Mouse (Mus musculus) activated CD4-positive, CD25-positive, alpha-beta regulatory T cell, adult 4 months (primary cell): Measurements from ENCODE around the gene Borcs8. TPM values are rescaled to one million over a fixed set of nuclear protein-coding genes. Genes with fewer than 3 reads are reported as not detected.
A peak's percentile ranks its signal among the peaks of the same experiment; 100 is the strongest.

Source experiments
- ATAC-seq: one replicate; pipeline ENCODE4 v1.8.0; 2017
- polyA plus RNA-seq, 2 experiments: library from polyadenylated mRNA; unstranded; fragments of 100-300 nt; shearing (Covaris generic); gene quantifications; one replicate each; pipeline ENCODE4 v1.2.1; 2017

Gene Borcs8
- polyA plus RNA-seq, 2 experiments from 2014 or later = 98.5 to 112 TPM

GRCm38 (mm10) chr8:70134931-70135330 lies 4.4 kb upstream of the Borcs8 start:
- no peak for ATAC-seq

- ATAC-seq = no peak
These were observed 2.7 kb upstream of the Borcs8 start for GRCm38 (mm10) chr8:70136591-70136990.

GRCm38 (mm10) chr8:70137890-70138289 lies 1.4 kb upstream of the Borcs8 start:
- ATAC-seq = no peak

GRCm38 (mm10) chr8:70139981-70140380 lies 682 bp downstream of the Borcs8 start:
- no peak for ATAC-seq

- ATAC-seq = no peak
These were observed 8.6 kb downstream of the Borcs8 start for GRCm38 (mm10) chr8:70147678-70148607.

- ATAC-seq = no peak
These were observed 10.9 kb downstream of the Borcs8 start for GRCm38 (mm10) chr8:70150158-70150557.

GRCm38 (mm10) chr8:70152537-70153257 lies 13.4 kb downstream of the Borcs8 start:
- ATAC-seq = peak; percentile 97

GRCm38 (mm10) chr8:70157240-70157800 lies 18.0 kb downstream of the Borcs8 start:
- no peak for ATAC-seq

GRCm38 (mm10) chr8:70158069-70158853 lies 19.0 kb downstream of the Borcs8 start:
- peak; percentile 72 for ATAC-seq

- ATAC-seq = no peak
These were observed 19.9 kb downstream of the Borcs8 start for GRCm38 (mm10) chr8:70159211-70159610.

GRCm38 (mm10) chr8:70160015-70160414 lies 20.7 kb downstream of the Borcs8 start:
- ATAC-seq = peak; percentile 50

- ATAC-seq = no peak
These were observed 24.0 kb downstream of the Borcs8 start for GRCm38 (mm10) chr8:70163316-70163715.

- peak; percentile 75 for ATAC-seq
These were observed 27.3 kb downstream of the Borcs8 start for GRCm38 (mm10) chr8:70166504-70167110.

GRCm38 (mm10) chr8:70170116-70170515 lies 30.8 kb downstream of the Borcs8 start:
- ATAC-seq = no peak

- ATAC-seq = no peak
These were observed 31.4 kb downstream of the Borcs8 start for GRCm38 (mm10) chr8:70170748-70171147.

- no peak for ATAC-seq
These were observed 31.9 kb downstream of the Borcs8 start for GRCm38 (mm10) chr8:70171240-70171639.

- peak; percentile 99 for ATAC-seq
These were observed 32.9 kb downstream of the Borcs8 start, which contains the start of gene Tmem161a for GRCm38 (mm10) chr8:70172043-70172681. Gene Tmem161a (plus strand): TSS chr8:70172356.

- ATAC-seq = no peak
These were observed 34.0 kb downstream of the Borcs8 start for GRCm38 (mm10) chr8:70173320-70173719.

- no peak for ATAC-seq
These were observed 34.8 kb downstream of the Borcs8 start for GRCm38 (mm10) chr8:70174079-70174478.

GRCm38 (mm10) chr8:70178231-70178630 lies 38.9 kb downstream of the Borcs8 start:
- no peak for ATAC-seq

GRCm38 (mm10) chr8:70179082-70179481 lies 39.8 kb downstream of the Borcs8 start:
- ATAC-seq = no peak
